Mouse (Mus musculus) liver, adult 2 months (tissue): ENCODE results near the gene Dio1.
A peak's percentile ranks its signal among the peaks of the same experiment; 100 is the strongest.

Experiments
- CTCF ChIP-seq: fragments of 200-500 bp; IDR thresholded peaks from 2 replicates; pipeline ENCODE4 v1.5.1; 2011; ENCODE audit warnings: low read depth, low read length, control low read depth
- POLR2A ChIP-seq: fragments of 200-500 bp; IDR thresholded peaks from 2 replicates; pipeline ENCODE4 v1.6.1; 2011; ENCODE audit warnings: low read length, control low read depth; ENCODE audit not compliant: insufficient read depth; ENCODE audit errors: extremely low read depth

DNA sequence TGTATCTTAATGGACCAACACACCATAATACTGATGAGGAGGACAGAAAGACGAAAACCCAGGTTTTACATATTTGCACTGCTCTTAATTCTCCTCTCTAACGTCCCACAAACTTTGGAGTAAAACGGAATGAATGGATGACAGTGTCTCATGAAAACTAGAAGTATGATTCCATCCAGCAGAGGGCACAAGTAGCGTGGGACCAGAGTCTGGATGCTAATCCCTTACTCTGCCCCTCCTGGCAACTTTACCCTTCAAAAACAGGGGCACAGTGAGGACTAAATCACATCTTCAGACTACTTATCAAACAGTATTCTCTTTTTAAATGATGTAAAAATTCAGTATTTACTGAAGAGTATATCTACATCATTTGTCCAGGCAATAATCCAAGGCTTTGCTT is 56.5 kb downstream of the Dio1 start:
- TF ChIP-seq POLR2A = no peak
- TF ChIP-seq CTCF = peak; percentile 44; the same call in 1 of the 2 replicates
